Mouse (Mus musculus) liver, adult 10 weeks (tissue): ENCODE measurements around the gene Ccdc47. TPM values are rescaled to one million over a fixed set of nuclear protein-coding genes. Genes with fewer than 3 reads are reported as not detected.

ENCODE experiments used
- polyA plus RNA-seq: library from polyadenylated mRNA; stranded (reverse); fragments of 350-450 nt; fragmentation: Illumina TruSeq; extraction: RNeasy Lipid Tissue Mini Kit (QIAGEN cat#74804); gene quantifications from one replicate; pipeline ENCODE4 v1.2.3, GENCODE M21; 2014; ENCODE audit warnings: low read depth, low replicate concordance

Ccdc47 gene
- 98.6 TPM for polyA plus RNA-seq

DNA sequence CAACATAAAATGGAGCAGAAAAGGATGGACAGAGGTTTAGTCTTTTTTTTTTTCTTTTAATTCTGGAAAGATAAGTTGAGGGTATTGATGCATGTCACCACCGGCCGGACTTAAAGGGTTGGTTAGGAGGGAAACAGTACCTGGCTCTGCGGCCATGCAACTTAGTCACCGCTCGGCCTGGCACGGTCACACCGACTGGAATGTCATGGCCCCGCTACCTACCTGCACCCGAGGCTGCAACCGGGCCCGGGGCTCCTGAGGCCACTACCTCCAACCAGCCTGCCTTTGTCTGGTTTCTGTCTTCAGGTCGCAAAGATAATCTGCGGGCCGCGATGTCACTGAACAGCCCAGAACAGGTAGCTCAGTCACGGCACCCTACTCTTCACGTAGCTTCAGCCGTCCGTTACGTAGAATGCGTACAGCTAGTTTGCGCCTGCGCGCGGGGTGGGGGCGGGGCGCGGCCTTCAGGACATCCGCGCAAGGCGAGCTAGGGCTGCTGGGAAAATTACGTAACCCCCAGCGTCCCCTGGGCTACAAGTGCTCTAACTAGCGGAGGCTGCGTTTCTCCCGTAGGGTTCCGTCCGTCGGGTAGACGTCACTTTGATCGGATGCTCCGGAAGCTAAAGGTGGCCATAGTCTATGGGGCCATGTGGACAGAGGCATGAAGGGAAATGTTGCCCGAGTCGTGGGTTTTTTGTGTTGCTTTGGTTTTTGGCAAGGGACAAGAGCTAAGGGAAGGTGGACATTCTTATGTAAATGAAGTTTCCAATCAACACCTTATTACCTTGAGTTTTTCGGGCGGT lies at the start of gene Ccdc47:
Gene Ccdc47 (minus strand): TSS at position 418 of the 803 bp plus-strand sequence.

GRCm38 (mm10) chr11:106255685-106256451 lies 39.7 kb upstream of the Ccdc47 start, which contains the start of the genes Ftsj3 and Psmc5:
Gene Ftsj3 (minus strand): TSS chr11:106256079.
Gene Psmc5 (plus strand): TSS chr11:106256154.

GRCm38 (mm10) chr11:106216730-106217490 lies 766 bp upstream of the Ccdc47 start, which contains the start of gene Ddx42:
Gene Ddx42 (plus strand): TSS chr11:106216926.

DNA sequence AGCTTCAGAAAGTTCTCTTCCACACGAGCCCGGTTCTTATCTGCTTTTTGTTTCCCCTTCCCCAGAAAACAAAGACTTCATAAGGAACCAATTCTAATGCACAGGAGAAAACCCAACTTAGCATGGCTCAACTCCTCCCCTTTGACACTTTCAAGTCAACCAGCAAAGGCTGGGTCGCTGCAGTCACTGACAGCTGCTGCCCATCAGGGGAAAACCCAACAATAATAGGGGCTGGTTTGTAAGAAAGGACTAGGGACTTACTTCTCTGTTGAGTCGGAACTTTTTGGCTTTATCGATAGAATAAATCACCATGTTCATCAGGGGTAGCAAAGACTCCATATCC lies 14.1 kb downstream of the Ccdc47 start, which contains the start of gene Strada:
Gene Strada (minus strand): TSS at position 46 of the 343 bp plus-strand sequence.

GRCm38 (mm10) chr11:106160841-106161721 lies 55.1 kb downstream of the Ccdc47 start, which contains the start of the genes Gm10840 and Limd2:
Gene Gm10840 (plus strand): TSS chr11:106160850.
Gene Limd2 (minus strand): TSS chr11:106160860.

Other genes with a start within 250 kb of the Ccdc47 start
- gene Ace, start 248.4 kb downstream of the Ccdc47 start, polyA plus RNA-seq, result 0.45 TPM
- gene Ace3, start 221.7 kb downstream of the Ccdc47 start, polyA plus RNA-seq, result not detected
- gene Kcnh6, start 208.2 kb downstream of the Ccdc47 start, polyA plus RNA-seq, result not detected
- 13.7 TPM for gene Dcaf7, start 179.5 kb downstream of the Ccdc47 start, polyA plus RNA-seq
- 12.6 TPM for gene Taco1, start 150.3 kb downstream of the Ccdc47 start, polyA plus RNA-seq
- gene Map3k3, start 131.7 kb downstream of the Ccdc47 start, polyA plus RNA-seq, result 3.6 TPM
- gene Gm10840, start 55.5 kb downstream of the Ccdc47 start, polyA plus RNA-seq, result not detected
- gene Limd2, start 55.5 kb downstream of the Ccdc47 start, polyA plus RNA-seq, result 6.1 TPM
- 1.8 TPM for gene Strada, start 14.2 kb downstream of the Ccdc47 start, polyA plus RNA-seq
- 20.6 TPM for gene Ddx42, start 582 bp upstream of the Ccdc47 start, polyA plus RNA-seq
- 13.2 TPM for gene Ftsj3, start 39.7 kb upstream of the Ccdc47 start, polyA plus RNA-seq
- 35.5 TPM for gene Psmc5, start 39.8 kb upstream of the Ccdc47 start, polyA plus RNA-seq
- 11.7 TPM for gene Smarcd2, start 56.6 kb upstream of the Ccdc47 start, polyA plus RNA-seq
- gene Tcam1, start 60.3 kb upstream of the Ccdc47 start, polyA plus RNA-seq, result not detected
- gene Gh, start 85.5 kb upstream of the Ccdc47 start, polyA plus RNA-seq, result not detected
- 0.45 TPM for gene Cd79b, start 98.4 kb upstream of the Ccdc47 start, polyA plus RNA-seq
- not detected for gene Scn4a, start 136.9 kb upstream of the Ccdc47 start, polyA plus RNA-seq
- not detected for gene Prr29, start 149.1 kb upstream of the Ccdc47 start, polyA plus RNA-seq
- 1.7 TPM for gene Icam2, start 171.7 kb upstream of the Ccdc47 start, polyA plus RNA-seq